Mouse (Mus musculus) gastrocnemius, postnatal 36 days (tissue): ENCODE results near the gene Toe1. TPM values are rescaled to one million over a fixed set of nuclear protein-coding genes. Genes with fewer than 3 reads are reported as not detected.
A peak's percentile ranks its signal among the peaks of the same experiment; 100 is the strongest.

Experiments used
- DNase-seq, 2 experiments: peaks; one replicate each; pipeline ENCODE4 v3.0.0; 2022
- intact Hi-C: fragments of 180-260 bp; cut with DNase I; formaldehyde crosslinking; loops from one replicate; pipeline ENCODE4 v1.15.1; 2025
- total RNA-seq, 2 experiments: library from RNA; stranded (reverse); gene quantifications; 2 replicates each; pipeline ENCODE4 v1.2.3; 2021

Toe1 gene
- total RNA-seq, 2 experiments from 2014 or later = 4.4 TPM

- intact Hi-C loops = no loop called here
- no peak for DNase-seq
Observed at GRCm38 (mm10) chr4:116796442-116797110, 10.9 kb downstream of the Toe1 start.

GRCm38 (mm10) chr4:116794273-116794672 is 13.2 kb downstream of the Toe1 start:
- intact Hi-C loops = no loop called here
- no peak for DNase-seq

GRCm38 (mm10) chr4:116792453-116792852 is 15.0 kb downstream of the Toe1 start:
- intact Hi-C loops = no loop called here
- no peak for DNase-seq

GRCm38 (mm10) chr4:116788956-116789355 is 18.5 kb downstream of the Toe1 start:
- DNase-seq = peak in 1 of 2 experiments; percentile 64
- intact Hi-C loops = loop anchor here (2.0 kb wide), 1 partner anchor 68 kb away; the partner anchor contains the start of gene Tesk2

GRCm38 (mm10) chr4:116787985-116788760 is 19.3 kb downstream of the Toe1 start:
- intact Hi-C loops = loop anchor here (2.0 kb wide), 1 partner anchor 67 kb away; the partner anchor contains the start of gene Tesk2
- DNase-seq = no peak

- no peak for DNase-seq
Observed at GRCm38 (mm10) chr4:116786587-116786986, 20.9 kb downstream of the Toe1 start.

GRCm38 (mm10) chr4:116782171-116782570 is 25.3 kb downstream of the Toe1 start:
- intact Hi-C loops = no loop called here
- DNase-seq = no peak

More at GRCm38 (mm10) chr4:116786587-116786986, 20.9 kb downstream of the Toe1 start:
- intact Hi-C loops = no loop called here

GRCm38 (mm10) chr4:116781366-116781765 is 26.1 kb downstream of the Toe1 start:
- intact Hi-C loops = no loop called here

GRCm38 (mm10) chr4:116780541-116780940 is 26.9 kb downstream of the Toe1 start:
- intact Hi-C loops = no loop called here
- DNase-seq = no peak

More at GRCm38 (mm10) chr4:116781366-116781765, 26.1 kb downstream of the Toe1 start:
- no peak for DNase-seq

- no peak for DNase-seq
- intact Hi-C loops = no loop called here
Observed at GRCm38 (mm10) chr4:116777079-116777478, 30.4 kb downstream of the Toe1 start.

- no peak for DNase-seq
- intact Hi-C loops = no loop called here
Observed at GRCm38 (mm10) chr4:116776391-116776790, 31.0 kb downstream of the Toe1 start.

- intact Hi-C loops = no loop called here
- DNase-seq = no peak
Observed at GRCm38 (mm10) chr4:116769060-116769459, 38.4 kb downstream of the Toe1 start.

GRCm38 (mm10) chr4:116768510-116768909 is 38.9 kb downstream of the Toe1 start:
- intact Hi-C loops = no loop called here
- no peak for DNase-seq

- intact Hi-C loops = no loop called here
- no peak for DNase-seq
Observed at GRCm38 (mm10) chr4:116764001-116764400, 43.4 kb downstream of the Toe1 start.

- intact Hi-C loops = no loop called here
- no peak for DNase-seq
Observed at GRCm38 (mm10) chr4:116761914-116762313, 45.5 kb downstream of the Toe1 start.

GRCm38 (mm10) chr4:116749750-116750149 is 57.7 kb downstream of the Toe1 start:
- no peak for DNase-seq
- intact Hi-C loops = no loop called here

Other genes with a start within 250 kb of the Toe1 start
- gene Gpbp1l1, start 250.0 kb downstream of the Toe1 start, total RNA-seq = 10 to 100 TPM; 29.6 to 33.9 TPM
- gene Ccdc17, start 211.0 kb downstream of the Toe1 start, total RNA-seq = 1 to 10 TPM; 1.6 to 2.2 TPM
- 10 to 100 TPM in 1 of 2 experiments, 1 to 10 TPM in 1; 9.8 to 12.4 TPM for gene Nasp, start 179.7 kb downstream of the Toe1 start, total RNA-seq
- 100 to 1,000 TPM; 169 to 180 TPM for gene Akr1a1, start 156.0 kb downstream of the Toe1 start, total RNA-seq
- 100 to 1,000 TPM; 190 to 226 TPM for gene Prdx1, start 122.1 kb downstream of the Toe1 start, total RNA-seq
- gene Mmachc, start 99.2 kb downstream of the Toe1 start, total RNA-seq = 10 to 100 TPM; 30.3 to 32.5 TPM
- gene Ccdc163, start 99.1 kb downstream of the Toe1 start, total RNA-seq = 1 to 10 TPM; 2.0 to 2.2 TPM
- gene Tesk2, start 86.7 kb downstream of the Toe1 start, total RNA-seq = 1 to 10 TPM; 1.7 to 2.0 TPM
- gene Mutyh, start 83 bp upstream of the Toe1 start, total RNA-seq = 1 to 10 TPM; 1.1 to 1.2 TPM
- gene Hpdl, start 14.1 kb upstream of the Toe1 start, total RNA-seq = 1 to 10 TPM; 1.5 to 2.9 TPM
- under 1 TPM; 0.05 to 0.08 TPM for gene Zswim5, start 69.7 kb upstream of the Toe1 start, total RNA-seq
- 10 to 100 TPM; 55.9 to 60.1 TPM for gene Urod, start 186.8 kb upstream of the Toe1 start, total RNA-seq
- 10 to 100 TPM; 13.0 TPM for gene Hectd3, start 187.7 kb upstream of the Toe1 start, total RNA-seq
- gene Eif2b3, start 211.8 kb upstream of the Toe1 start, total RNA-seq = 10 to 100 TPM; 18.0 to 18.9 TPM